Mouse (Mus musculus) testis, adult 2 months (tissue): ENCODE data around the gene Mrps6. TPM values are rescaled to one million over a fixed set of nuclear protein-coding genes. Genes with fewer than 3 reads are reported as not detected.

Experiments
- H3K27ac ChIP-seq: fragments of 200-500 bp; 2 replicates; pipeline ENCODE4 v1.5.1; 2012; ENCODE audit warnings: low read depth, low read length; ENCODE audit not compliant: control insufficient read depth, insufficient read depth
- H3K27me3 ChIP-seq: fragments of 200-500 bp; 2 replicates; pipeline ENCODE4 v1.6.1; 2012; ENCODE audit warnings: mild to moderate bottlenecking, low read length, moderate library complexity; ENCODE audit not compliant: control insufficient read depth, insufficient read depth
- H3K36me3 ChIP-seq: fragments of 200-500 bp; 2 replicates; pipeline ENCODE4 v1.6.1; 2012; ENCODE audit warnings: mild to moderate bottlenecking, low read length; ENCODE audit not compliant: control insufficient read depth, insufficient read depth
- H3K4me1 ChIP-seq: fragments of 200-500 bp; 2 replicates; pipeline ENCODE4 v1.6.1; 2012; ENCODE audit warnings: low read length; ENCODE audit not compliant: control insufficient read depth, insufficient read depth
- H3K4me3 ChIP-seq: fragments of 200-500 bp; 2 replicates; pipeline ENCODE4 v1.5.1; 2012; ENCODE audit warnings: low read depth, mild to moderate bottlenecking, low read length, moderate library complexity, mixed read lengths; ENCODE audit not compliant: control insufficient read depth
- CTCF ChIP-seq: fragments of 200-500 bp; IDR thresholded peaks from 2 replicates; pipeline ENCODE4 v1.5.1; 2012; ENCODE audit warnings: low read depth, mild to moderate bottlenecking, inconsistent platforms, low read length, moderate library complexity; ENCODE audit not compliant: control insufficient read depth, insufficient read depth, insufficient replicate concordance
- POLR2A ChIP-seq: fragments of 200-500 bp; IDR thresholded peaks from 2 replicates; pipeline ENCODE4 v1.6.1; 2012; ENCODE audit warnings: low read depth, mild to moderate bottlenecking, inconsistent platforms, low read length, moderate library complexity; ENCODE audit not compliant: control insufficient read depth
- polyA plus RNA-seq: library from polyadenylated mRNA; depleted of rRNA; stranded (reverse); fragments of >200 nt; gene quantifications from 2 replicates; pipeline ENCODE4 v1.2.3, GENCODE M21; 2012

The Mrps6 gene
- polyA plus RNA-seq, 1 experiment = 19.2 TPM

- H3K4me1 ChIP-seq = no peaks in the 10 kb centered on the region
- no peaks in the 10 kb centered on the region for H3K36me3 ChIP-seq
- H3K4me3 ChIP-seq = no peak overlapping the region
- no peak for TF ChIP-seq CTCF
- TF ChIP-seq POLR2A = no peak
- H3K27ac ChIP-seq = no peak overlapping the region
- H3K27me3 ChIP-seq = no peaks in the 10 kb centered on the region
These were observed 82.3 kb downstream of the Mrps6 start for GRCm38 (mm10) chr16:92140328-92140727.

GRCm38 (mm10) chr16:92141021-92141420, 83.0 kb downstream of the Mrps6 start:
- no peak for TF ChIP-seq POLR2A
- H3K27ac ChIP-seq = no peak overlapping the region
- H3K27me3 ChIP-seq = no peaks in the 10 kb centered on the region
- H3K4me1 ChIP-seq = no peaks in the 10 kb centered on the region
- no peak overlapping the region for H3K4me3 ChIP-seq
- no peaks in the 10 kb centered on the region for H3K36me3 ChIP-seq

- H3K36me3 ChIP-seq = no peaks in the 10 kb centered on the region
- no peak for TF ChIP-seq POLR2A
- TF ChIP-seq CTCF = no peak
- H3K27ac ChIP-seq = no peak overlapping the region
- H3K4me1 ChIP-seq = no peaks in the 10 kb centered on the region
- H3K27me3 ChIP-seq = no peaks in the 10 kb centered on the region
- H3K4me3 ChIP-seq = no peak overlapping the region
These were observed 84.4 kb downstream of the Mrps6 start for GRCm38 (mm10) chr16:92142426-92143012.

GRCm38 (mm10) chr16:92147631-92148366, 89.7 kb downstream of the Mrps6 start:
- H3K4me3 ChIP-seq = no peak overlapping the region
- no peaks in the 10 kb centered on the region for H3K36me3 ChIP-seq
- H3K27me3 ChIP-seq = no peaks in the 10 kb centered on the region
- no peaks in the 10 kb centered on the region for H3K4me1 ChIP-seq
- TF ChIP-seq CTCF (no peak), POLR2A (no peak)
- no peak overlapping the region for H3K27ac ChIP-seq

GRCm38 (mm10) chr16:92148367-92148728, 90.3 kb downstream of the Mrps6 start:
- no peak for TF ChIP-seq CTCF
- H3K4me3 ChIP-seq = no peak overlapping the region
- no peak overlapping the region for H3K27ac ChIP-seq
- no peaks in the 10 kb centered on the region for H3K27me3 ChIP-seq
- H3K4me1 ChIP-seq = no peaks in the 10 kb centered on the region
- H3K36me3 ChIP-seq = no peaks in the 10 kb centered on the region

- Histone ChIP-seq H3K27me3 (no peaks in the 10 kb centered on the region), H3K36me3 (no peaks in the 10 kb centered on the region), H3K4me1 (no peaks in the 10 kb centered on the region; the same call in 1 of the 2 replicates), H3K4me3 (no peak overlapping the region), H3K27ac (no peak overlapping the region)
- no peak for TF ChIP-seq POLR2A
- TF ChIP-seq CTCF = no peak
These were observed 92.9 kb downstream of the Mrps6 start for GRCm38 (mm10) chr16:92150975-92151374.

GRCm38 (mm10) chr16:92158021-92158455, 100.0 kb downstream of the Mrps6 start:
- Histone ChIP-seq H3K4me1 (peaks cover 18% of the 10 kb centered on the region), H3K4me3 (peak overlapping the region; percentile 25; the same call in 1 of the 2 replicates), H3K36me3 (no peaks in the 10 kb centered on the region), H3K27me3 (no peaks in the 10 kb centered on the region), H3K27ac (no peak overlapping the region)
- TF ChIP-seq POLR2A = no peak
- no peak for TF ChIP-seq CTCF

GRCm38 (mm10) chr16:92158461-92159091, 100.5 kb downstream of the Mrps6 start:
- no peak for TF ChIP-seq CTCF
- TF ChIP-seq POLR2A = no peak
- Histone ChIP-seq H3K36me3 (no peaks in the 10 kb centered on the region), H3K27me3 (no peaks in the 10 kb centered on the region), H3K4me1 (peaks cover 18% of the 10 kb centered on the region), H3K4me3 (peak overlapping the region; percentile 25), H3K27ac (peak overlapping the region; percentile 2; the same call in 1 of the 2 replicates)
